Mouse (Mus musculus): Measurements from ENCODE around the gene Prkcsh. TPM values are rescaled to one million over a fixed set of nuclear protein-coding genes. Genes with fewer than 3 reads are reported as not detected.
A peak's percentile ranks its signal among the peaks of the same experiment; 100 is the strongest.

The Prkcsh gene
- 10 to 100 TPM; 92.6 to 98.6 TPM for total RNA-seq (2021)

GRCm38 (mm10) chr9:22002194-22003162 is at the start of gene Prkcsh, which contains the start of gene Ccdc151:
Gene Prkcsh, plus strand, starts transcription at chr9:22002806.
Gene Ccdc151, minus strand, starts transcription at chr9:22002634.
- intact Hi-C loops (cut with DNase I), result loop anchor here (2.0 kb wide), 1 partner anchor 48 kb away; the partner anchor contains the start of gene Swsap1
- peak; percentile 99 for DNase-seq (ENCODE audit: low spot score in 2 of 2)

DNA sequence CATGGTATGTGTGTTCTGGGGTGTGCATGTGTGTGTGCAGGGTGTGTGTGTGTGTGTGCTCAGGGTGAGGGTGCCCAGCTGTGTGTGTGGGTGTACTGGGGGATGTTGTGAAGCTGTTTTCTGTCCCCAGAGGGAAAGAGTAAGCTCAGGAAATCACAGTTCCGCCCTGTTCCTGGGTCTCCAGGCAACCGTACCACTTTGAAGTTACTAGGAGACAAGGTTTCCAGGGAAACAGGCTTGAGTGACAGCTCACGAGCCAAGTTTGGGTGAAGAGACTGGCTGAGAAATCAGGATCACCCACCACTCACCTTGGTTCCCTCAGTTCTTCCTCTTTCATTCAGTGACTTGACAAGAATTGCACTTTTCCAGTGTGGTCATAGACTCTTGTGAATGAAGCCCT is 49.0 kb upstream of the Prkcsh start:
- intact Hi-C loops (cut with DNase I), result loop anchor here (2.0 kb wide), 1 partner anchor 17 kb away; the partner anchor contains the start of gene Plppr2
- DNase-seq (ENCODE audit: low spot score in 2 of 2), result peak; percentile 54 to 66

GRCm38 (mm10) chr9:21954635-21955034 is 48.0 kb upstream of the Prkcsh start:
- intact Hi-C loops (cut with DNase I), result loop anchor here (2.0 kb wide), 1 partner anchor 48 kb away; the partner anchor contains the start of genes Ccdc151 and Prkcsh
- DNase-seq (ENCODE audit: low spot score in 2 of 2), result no peak

- intact Hi-C loops (cut with DNase I), result loop anchor here (2.0 kb wide), 1 partner anchor 48 kb away; the partner anchor contains the start of genes Ccdc151 and Prkcsh
- DNase-seq (ENCODE audit: low spot score in 2 of 2), result no peak
Observed at GRCm38 (mm10) chr9:21955225-21955569, 47.4 kb upstream of the Prkcsh start.

- intact Hi-C loops (cut with DNase I), result loop anchor here (2.0 kb wide), 1 partner anchor 47 kb away; the partner anchor contains the start of genes Ccdc151 and Prkcsh
Observed at GRCm38 (mm10) chr9:21955570-21956281, 46.9 kb upstream of the Prkcsh start, which contains the start of gene Swsap1. Gene Swsap1, plus strand, starts transcription at chr9:21955755.

DNA sequence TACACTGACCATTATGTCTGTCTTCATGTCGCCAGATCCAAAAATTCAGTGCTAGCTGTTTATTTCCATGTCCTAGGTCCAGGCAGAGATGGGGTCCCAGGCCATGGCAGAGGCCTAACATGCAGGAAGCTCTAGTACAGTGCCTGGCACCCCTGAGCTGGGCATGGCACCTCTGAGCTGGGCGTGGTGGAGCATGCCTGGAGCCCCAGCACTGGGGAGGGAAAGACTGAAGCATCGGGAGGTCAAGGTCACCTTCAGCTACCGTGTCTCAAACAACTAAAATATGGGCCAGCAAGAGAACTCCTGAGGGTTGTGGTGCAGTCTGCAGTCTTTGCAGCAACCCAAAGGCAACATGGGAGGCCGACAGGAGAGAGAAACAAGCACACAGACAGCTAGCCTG is 44.2 kb upstream of the Prkcsh start:
- intact Hi-C loops (cut with DNase I), result no loop called here

More at GRCm38 (mm10) chr9:21955570-21956281, 46.9 kb upstream of the Prkcsh start, which contains the start of gene Swsap1:
- DNase-seq (ENCODE audit: low spot score in 2 of 2), result peak; percentile 99 to 100

GRCm38 (mm10) chr9:21959244-21959643 is 43.4 kb upstream of the Prkcsh start:
- intact Hi-C loops (cut with DNase I), result no loop called here
- no peak for DNase-seq (ENCODE audit: low spot score in 2 of 2)

More for the DNA sequence above, 44.2 kb upstream of the Prkcsh start:
- no peak for DNase-seq (ENCODE audit: low spot score in 2 of 2)

DNA sequence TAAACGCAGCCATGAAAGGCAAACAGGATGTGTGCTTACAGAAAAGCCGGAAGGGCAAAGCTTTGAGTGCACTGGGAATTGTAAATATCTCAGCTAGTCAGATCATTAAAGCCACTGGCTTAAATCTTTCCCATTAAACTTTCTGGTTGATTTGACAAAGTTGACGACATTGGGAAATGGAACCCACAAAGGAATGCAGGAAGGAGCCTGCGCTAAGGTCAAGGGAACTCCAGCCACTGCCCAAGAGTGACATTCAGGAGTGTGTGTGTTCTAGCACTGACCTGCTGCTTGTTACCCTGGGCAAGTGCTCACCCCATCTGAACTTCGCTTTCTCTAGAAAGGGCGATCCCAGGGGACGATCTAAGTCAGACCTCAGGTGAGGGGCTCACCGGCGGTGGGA is 42.5 kb upstream of the Prkcsh start:
- intact Hi-C loops (cut with DNase I), result loop anchor here (5.0 kb wide), 1 partner anchor 92 kb away; the partner anchor contains the start of gene Elavl3
- DNase-seq (ENCODE audit: low spot score in 2 of 2), result no peak

GRCm38 (mm10) chr9:21960558-21961208 is 41.9 kb upstream of the Prkcsh start:
- intact Hi-C loops (cut with DNase I), result loop anchor here (5.0 kb wide), 1 partner anchor 92 kb away; the partner anchor contains the start of gene Elavl3
- no peak for DNase-seq (ENCODE audit: low spot score in 2 of 2)

- DNase-seq (ENCODE audit: low spot score in 2 of 2), result no peak
- intact Hi-C loops (cut with DNase I), result loop anchor here (5.0 kb wide), 1 partner anchor 91 kb away; the partner anchor contains the start of gene Elavl3
Observed at GRCm38 (mm10) chr9:21961366-21961980, 41.1 kb upstream of the Prkcsh start.

DNA sequence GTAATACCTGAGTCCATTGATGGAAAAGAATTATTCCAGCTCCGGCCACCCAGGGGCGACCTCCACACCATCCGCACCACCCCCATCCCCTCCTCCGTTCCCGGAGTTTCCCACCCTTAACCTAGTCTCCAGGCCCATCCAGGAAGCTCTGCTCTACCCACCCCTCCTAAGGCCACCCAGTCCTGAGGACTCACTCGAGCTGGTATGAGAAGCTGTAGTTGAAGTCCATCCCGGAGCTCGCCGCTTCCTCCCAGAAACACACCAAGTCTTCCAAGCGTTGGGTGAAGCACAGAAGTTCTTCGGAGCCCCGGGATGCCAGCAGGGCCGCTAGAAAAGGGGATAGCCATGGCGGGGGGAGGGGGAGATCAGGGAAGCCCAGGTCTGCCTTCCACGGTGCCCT is 40.6 kb upstream of the Prkcsh start:
- no peak for DNase-seq (ENCODE audit: low spot score in 2 of 2)
- intact Hi-C loops (cut with DNase I), result loop anchor here (5.0 kb wide), 1 partner anchor 90 kb away; the partner anchor contains the start of gene Elavl3

DNA sequence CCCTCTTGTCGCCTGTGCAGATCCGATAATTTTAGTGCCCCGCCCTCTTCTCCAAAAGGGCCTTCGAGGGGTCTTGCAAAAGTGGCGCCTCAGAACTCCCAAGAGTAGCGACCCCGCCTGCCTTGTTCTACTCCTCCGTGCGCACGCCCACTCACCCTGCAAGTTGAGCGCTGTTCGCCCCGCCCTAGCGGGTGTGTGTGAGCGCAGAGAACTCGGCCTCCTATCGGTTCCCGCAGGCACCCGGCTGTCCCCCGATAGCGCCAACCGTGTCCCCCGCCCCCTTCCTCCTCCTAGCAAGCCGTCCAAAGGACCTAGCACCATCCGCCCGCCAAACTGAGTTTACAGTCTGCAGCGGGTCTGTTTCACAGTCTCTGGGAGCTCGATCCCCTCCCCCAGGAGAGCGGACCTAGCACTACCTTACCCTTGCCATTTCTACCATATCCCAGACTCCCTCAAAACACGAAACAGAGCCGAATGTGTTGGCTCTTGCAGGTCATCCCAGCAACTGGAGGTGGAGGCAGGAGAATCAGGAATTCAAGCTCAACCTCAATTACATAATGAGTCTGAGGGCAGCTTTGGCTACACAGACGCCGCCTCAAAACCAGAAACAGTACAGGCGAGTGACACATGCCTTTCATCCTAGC is 40.1 kb upstream of the Prkcsh start:
- intact Hi-C loops (cut with DNase I), result loop anchor here (5.0 kb wide), 1 partner anchor 90 kb away; the partner anchor contains the start of gene Elavl3
- DNase-seq (ENCODE audit: low spot score in 2 of 2), result peak; percentile 76 to 80

DNA sequence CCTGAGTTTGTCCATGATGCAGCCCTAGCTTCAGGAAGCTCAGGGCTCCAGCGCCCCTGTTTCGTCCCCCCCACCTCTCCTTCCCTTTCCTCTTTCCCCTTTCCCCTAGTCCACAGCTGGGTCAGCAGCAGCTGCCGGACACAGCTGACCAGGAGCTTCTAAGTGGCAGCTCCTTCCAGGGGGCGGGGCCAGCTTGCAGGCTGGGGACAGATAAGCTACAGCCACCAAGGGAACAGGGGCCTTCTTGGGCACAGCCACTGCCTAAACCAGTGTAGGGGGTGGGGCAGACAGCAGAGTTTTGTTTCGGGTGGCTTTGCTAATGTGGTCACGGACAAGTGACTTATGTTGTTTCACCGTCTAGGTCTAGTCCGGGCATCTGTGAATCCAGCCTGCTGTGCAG is 39.2 kb upstream of the Prkcsh start, which contains the start of gene Epor:
Epor (minus strand) TSS at position 90 of the 400 bp plus-strand sequence.
- no peak for DNase-seq (ENCODE audit: low spot score in 2 of 2)
- intact Hi-C loops (cut with DNase I), result loop anchor here (5.0 kb wide), 1 partner anchor 89 kb away; the partner anchor contains the start of gene Elavl3

GRCm38 (mm10) chr9:21968883-21969282 is 33.7 kb upstream of the Prkcsh start:
- no peak for DNase-seq (ENCODE audit: low spot score in 2 of 2)
- intact Hi-C loops (cut with DNase I), result no loop called here

- intact Hi-C loops (cut with DNase I), result no loop called here
- DNase-seq (ENCODE audit: low spot score in 2 of 2), result no peak
Observed at GRCm38 (mm10) chr9:21969304-21969703, 33.3 kb upstream of the Prkcsh start.

GRCm38 (mm10) chr9:21976626-21977175 is 25.9 kb upstream of the Prkcsh start:
- intact Hi-C loops (cut with DNase I), result loop anchor here (10.0 kb wide), 1 partner anchor 168 kb away; no protein-coding TSS in a partner anchor
- no peak for DNase-seq (ENCODE audit: low spot score in 2 of 2)

DNA sequence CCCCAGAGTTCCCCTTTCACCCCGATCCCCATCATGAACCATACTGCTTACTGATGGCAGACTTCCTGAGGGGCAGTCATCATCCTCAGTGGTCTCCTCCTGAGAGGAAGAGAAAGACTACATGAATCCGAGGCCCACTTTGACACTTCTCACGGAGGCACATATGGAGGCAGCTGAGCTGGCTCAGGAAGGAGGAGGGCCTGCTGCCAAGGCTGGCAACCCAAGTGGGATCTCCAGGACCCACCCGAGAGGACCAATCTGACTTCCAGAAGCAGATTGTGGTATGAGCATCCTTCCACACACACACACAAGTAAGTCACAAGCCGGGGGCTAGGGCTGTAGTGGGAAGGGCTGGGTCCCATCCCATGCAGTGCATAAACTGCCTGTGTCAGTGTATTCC is 25.3 kb upstream of the Prkcsh start:
- DNase-seq (ENCODE audit: low spot score in 2 of 2), result no peak
- intact Hi-C loops (cut with DNase I), result loop anchor here (10.0 kb wide), 1 partner anchor 167 kb away; no protein-coding TSS in a partner anchor

All from left cerebral cortex, postnatal 36 days (tissue).